Mouse (Mus musculus) megakaryocyte, adult 5-6 weeks (primary cell): Measurements from ENCODE around the gene Cyba. TPM values are rescaled to one million over a fixed set of nuclear protein-coding genes. Genes with fewer than 3 reads are reported as not detected.

Source experiments
- ATAC-seq: 2 replicates; pipeline ENCODE4 v1.8.0; 2016; ENCODE audit warnings: mild to moderate bottlenecking, inconsistent platforms; ENCODE audit not compliant: poor library complexity, severe bottlenecking
- total RNA-seq, 2 experiments: library from RNA; stranded (forward) in 1 of 2; stranded (reverse) in 1 of 2; fragments of 153-499, 151-499 nt in 1 of 2; fragments of 221-1000, 200-1000 nt in 1 of 2; gene quantifications; 2 replicates each; pipeline versions ENCODE4 v1.2.3 to v1.2.4; 2015 to 2017

Gene Cyba
- total RNA-seq, 2 experiments from 2014 or later = 337 to 634 TPM

- no peak for ATAC-seq
Measured at GRCm38 (mm10) chr8:122452154-122452553, 19.4 kb upstream of the Cyba start.

DNA sequence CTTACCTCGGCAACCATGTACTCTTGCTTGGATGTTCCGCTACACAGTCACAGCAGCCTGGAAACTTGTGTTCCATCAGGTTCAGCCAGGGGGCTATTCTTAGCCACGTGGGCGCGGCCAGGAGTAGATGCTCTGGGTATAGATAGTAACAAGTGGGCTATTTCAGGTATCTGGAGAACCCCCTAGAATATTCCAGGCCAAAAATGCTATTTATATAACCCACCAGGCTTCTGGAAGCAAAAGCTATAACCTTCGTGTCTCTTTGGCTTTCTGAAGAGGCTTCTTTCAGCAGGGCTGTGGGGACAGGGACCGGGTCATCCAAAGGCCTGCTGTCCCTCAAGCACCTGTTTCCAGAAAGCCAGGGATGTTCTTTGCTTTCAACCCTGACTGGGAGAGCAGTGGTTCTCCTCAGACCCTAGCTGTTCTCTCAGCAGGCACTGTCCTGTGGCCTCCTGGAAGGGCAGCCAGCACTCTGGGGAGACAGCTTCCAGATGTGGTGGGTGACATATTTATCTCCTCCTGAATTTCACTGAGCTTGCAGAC, 18.5 kb upstream of the Cyba start:
- ATAC-seq = no peak

DNA sequence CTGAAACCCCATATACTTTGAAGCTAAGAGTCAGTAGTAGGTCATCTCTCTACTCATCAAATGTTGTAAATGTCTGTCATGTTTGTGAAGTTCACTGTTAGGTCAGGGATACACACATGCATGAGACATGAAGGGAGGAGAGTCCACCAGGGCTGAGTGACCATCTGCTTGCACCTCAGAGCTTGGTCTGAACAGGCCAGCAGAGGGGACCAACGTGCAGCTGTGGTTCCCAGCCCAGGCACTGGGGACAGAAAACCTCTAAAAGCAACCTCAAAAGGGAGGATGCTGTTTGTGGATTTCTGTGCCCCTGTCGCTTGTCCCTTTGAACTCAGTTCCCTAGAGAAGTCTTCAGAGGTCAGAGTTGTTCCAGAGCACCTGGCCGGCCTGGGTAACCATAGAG, 12.5 kb upstream of the Cyba start:
- no peak for ATAC-seq

DNA sequence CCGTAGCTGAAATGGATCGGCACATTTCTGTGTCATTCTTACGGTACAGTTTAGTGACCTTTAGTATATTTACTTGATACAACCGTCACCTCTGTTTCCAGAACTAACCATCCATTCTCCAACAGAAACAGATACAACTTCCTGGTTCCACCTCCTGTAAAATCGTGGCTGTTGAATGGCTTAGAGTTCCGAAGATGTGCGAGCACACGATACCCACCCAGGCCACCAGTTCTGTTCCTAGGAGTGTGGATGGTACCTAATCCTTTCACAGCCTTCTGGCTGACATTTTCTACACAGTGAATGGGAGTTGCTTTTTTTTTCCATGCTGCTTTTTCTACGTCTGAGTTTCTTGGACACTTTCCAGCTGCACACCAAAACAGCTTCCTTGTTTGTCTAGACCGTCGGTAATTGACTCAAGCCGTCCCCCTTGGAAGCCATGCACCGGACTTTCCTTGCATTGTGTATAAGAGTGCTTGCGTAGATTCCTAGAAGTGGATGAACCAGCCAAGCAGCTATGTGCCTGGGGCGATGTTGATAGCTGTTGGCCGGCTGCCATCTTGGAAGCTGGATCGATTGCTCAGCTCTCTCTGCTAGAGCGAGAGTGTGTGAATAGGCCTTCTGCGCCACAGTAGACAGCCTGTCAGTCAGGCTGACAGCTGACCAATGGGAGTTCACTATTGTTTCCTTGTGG, 11.5 kb upstream of the Cyba start:
- peak; percentile 43 for ATAC-seq

- ATAC-seq = peak; percentile 91
Measured at GRCm38 (mm10) chr8:122443262-122444006, 10.7 kb upstream of the Cyba start, which contains the start of gene Mvd. Gene Mvd, minus strand, starts transcription at chr8:122443422.

DNA sequence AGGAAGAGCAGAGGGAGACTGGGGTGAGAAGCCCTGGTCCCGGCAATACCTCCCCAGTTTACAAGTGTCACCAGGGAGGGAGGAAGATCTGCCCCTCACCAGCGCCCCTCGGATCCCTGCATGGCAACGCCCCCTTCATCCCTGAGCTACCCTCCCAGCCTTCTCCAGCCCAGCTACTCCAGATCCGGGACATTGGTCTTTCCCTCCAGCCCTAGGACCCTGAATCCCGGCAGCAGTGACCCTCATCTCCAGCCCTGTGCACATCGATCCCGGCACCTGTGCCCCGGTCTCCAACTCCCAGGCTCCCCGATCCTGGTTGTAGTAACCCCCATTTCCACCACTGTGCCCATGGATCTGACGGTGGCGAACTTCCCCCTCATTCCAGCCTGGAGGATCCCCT, 10.1 kb upstream of the Cyba start:
- peak; percentile 2; the same call in 1 of the 2 replicates for ATAC-seq

GRCm38 (mm10) chr8:122442356-122442755, 9.6 kb upstream of the Cyba start:
- ATAC-seq = no peak

DNA sequence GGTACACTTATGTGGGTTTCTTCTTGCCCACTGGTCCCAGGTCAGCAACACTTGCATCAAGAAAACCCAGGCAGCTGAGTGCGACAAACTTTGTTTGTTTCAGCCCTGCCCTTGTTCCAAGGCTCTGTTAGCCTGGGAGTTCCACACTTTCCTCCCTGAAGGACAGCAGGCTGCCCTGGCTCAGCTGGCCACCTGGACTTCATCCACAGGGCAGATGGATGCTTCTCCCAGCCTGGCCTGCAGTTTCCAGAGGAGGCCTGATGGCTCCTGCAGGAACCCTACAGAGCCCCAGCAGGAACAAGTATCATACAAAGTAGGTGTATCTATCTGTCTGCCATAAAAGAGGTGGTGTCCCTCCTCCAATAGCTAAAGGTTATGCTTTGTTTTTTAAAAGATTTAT, 8.6 kb upstream of the Cyba start:
- no peak for ATAC-seq

DNA sequence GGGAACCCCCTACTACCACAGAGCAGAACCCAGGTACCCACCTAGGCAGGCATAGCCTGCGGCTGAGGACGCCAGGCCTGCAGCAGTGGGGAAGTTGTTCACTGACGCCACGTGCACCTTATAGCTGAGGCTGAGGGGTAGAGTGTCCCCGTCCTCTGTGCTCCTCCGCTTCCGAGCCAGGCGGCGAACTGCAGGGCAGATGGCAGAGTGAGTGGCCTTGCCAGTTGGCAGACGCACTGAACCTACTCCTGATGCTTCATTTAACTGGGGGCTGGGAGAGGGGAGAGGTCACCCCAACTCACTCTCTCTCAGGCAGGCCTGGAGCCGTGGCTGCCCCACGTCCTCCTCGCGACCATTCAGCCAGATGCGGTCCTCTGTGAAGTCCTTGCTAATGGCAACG, 6.6 kb upstream of the Cyba start:
- no peak for ATAC-seq

DNA sequence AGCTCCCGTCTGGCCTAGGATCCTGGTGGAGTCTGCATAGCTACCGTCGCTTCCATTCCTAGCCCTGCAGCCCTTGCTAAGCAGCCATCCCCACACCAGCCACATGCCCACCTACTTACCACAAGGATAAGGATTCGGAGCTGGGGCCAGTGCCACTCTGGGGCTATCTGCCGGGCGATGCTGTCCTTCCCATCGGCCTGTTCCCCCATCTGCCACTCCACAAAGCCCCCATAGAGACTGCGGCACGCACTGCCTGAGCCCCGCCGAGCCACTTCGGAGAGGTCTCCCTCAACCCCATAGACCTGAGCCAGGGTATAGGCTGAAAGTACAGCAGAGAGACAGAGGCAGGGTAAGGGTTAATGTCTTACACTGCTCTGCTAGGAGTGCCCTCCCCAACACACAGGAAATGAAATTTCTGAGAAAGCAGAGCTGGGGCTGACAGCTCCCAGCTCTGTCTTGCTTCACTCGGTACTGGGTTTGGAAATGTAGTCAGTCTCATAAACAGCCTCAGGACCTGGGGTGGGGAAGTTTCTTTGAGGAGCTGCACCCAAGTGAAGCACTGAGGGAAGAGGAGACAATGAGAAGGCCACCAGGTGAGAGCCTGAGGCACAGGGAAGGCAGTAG, 5.1 kb upstream of the Cyba start:
- ATAC-seq = peak; percentile 71

GRCm38 (mm10) chr8:122436586-122437125, 3.9 kb upstream of the Cyba start:
- ATAC-seq = peak; percentile 17; the same call in 1 of the 2 replicates

DNA sequence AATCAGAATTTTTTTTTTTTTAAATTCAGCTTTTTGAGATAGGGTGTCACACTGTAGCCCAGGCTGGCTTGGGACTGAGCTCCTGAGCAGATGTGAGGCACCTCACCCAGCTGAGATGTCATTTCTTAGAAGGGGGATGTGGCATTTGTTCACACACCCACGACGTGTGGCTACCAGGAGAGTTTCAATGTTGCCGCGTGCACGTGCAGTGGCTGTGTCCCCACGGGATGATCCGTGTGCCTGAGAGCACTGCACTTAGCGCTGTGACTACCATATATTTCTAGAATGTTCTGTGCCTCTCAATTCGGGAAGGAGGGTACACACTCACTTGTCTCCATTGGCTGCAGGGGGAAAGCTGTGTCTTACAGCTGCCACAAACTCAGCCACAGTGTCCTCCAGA, 3.4 kb upstream of the Cyba start:
- no peak for ATAC-seq

DNA sequence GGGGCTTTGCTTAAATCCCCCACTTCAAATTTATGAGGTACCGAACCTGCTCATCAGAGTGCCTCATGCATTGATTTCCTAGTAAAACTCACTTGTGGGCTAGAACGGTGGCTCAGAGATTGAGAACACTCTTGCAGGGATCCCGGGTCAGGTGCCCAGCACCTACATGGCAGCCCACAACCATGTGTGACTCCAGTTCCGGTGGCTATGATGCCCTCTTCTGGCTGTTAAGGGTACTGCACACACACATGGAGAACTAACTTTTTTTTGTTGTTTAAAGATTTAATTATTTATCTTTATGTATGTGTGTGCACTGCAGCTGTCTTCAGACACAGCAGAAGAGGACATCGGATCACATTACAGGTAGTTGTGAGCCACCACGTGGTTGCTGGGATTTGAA, 2.6 kb upstream of the Cyba start:
- no peak for ATAC-seq

- 0 out of 2 replicates have a peak, but pooled peaks have one; percentile 2 for ATAC-seq
Measured at GRCm38 (mm10) chr8:122433269-122433905, 657 bp upstream of the Cyba start.

- no peak for ATAC-seq
Measured at GRCm38 (mm10) chr8:122431694-122432442, 862 bp downstream of the Cyba start.

GRCm38 (mm10) chr8:122430646-122431045, 2.1 kb downstream of the Cyba start:
- no peak for ATAC-seq

DNA sequence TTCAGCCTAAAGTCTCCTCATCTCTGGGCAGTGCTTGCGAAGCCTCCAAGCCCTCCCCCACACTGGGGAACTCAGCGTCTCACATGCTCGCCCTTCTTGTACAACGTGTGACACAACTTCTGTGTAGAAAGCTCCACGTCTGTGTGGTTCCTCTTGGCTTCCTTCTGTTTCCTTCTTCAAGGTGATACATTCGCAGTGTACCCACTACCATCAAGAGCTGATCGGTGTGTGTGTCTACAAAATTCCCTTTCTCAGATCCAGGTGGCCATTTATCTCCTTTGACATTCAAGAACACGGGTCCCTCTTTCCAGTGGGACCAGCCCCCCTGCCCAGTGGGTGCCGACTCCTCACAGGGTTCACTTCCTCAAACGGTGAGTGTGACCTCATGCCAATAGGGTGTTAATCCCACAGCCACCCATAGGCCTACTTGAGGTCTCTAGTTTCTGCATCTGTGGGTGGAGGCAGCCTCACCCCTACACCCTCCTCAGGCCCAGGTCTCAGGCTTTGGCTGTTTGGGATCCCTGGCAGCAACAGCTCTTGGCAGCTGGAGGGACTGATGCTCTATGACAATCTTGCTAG, 2.6 kb downstream of the Cyba start:
- ATAC-seq = peak; percentile 78

DNA sequence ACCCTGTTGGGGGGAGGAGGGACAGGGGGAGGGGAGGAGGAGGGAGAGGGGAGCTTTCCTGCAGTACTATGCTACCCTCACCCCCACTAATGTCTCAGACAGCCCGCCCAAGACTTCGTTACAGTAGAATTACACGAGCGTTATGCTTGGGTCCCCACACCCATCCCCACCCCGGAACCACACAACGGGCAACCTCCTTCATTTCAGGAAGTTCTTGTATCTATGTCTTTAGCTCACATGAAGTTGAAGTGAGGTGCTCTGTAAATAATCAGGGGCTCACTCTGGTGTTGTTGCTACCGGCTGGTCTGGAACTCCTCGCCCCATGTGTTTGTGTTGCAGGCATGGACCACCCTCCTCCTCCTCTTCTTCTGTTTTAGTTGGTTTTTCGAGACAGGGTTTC, 4.6 kb downstream of the Cyba start:
- no peak for ATAC-seq

DNA sequence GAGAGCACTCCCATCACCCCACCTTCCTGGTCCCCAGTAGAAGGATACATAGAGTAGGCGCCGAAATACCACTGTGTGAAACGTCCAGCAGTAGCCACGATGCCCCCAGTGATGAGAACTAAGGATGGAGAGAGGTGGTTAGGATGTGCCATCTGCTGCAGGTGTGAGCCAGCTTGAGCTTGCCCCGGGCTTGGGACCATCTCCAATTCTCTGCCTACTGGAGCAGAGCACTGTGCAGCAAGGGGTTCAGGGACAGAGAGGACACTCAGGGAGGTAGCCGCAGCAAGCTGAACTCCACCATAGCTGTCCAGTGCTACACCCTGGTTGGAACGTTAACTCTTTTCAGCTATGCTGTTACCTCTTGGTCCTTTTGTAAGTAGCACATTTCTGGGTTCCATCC, 5.1 kb downstream of the Cyba start:
- no peak for ATAC-seq

DNA sequence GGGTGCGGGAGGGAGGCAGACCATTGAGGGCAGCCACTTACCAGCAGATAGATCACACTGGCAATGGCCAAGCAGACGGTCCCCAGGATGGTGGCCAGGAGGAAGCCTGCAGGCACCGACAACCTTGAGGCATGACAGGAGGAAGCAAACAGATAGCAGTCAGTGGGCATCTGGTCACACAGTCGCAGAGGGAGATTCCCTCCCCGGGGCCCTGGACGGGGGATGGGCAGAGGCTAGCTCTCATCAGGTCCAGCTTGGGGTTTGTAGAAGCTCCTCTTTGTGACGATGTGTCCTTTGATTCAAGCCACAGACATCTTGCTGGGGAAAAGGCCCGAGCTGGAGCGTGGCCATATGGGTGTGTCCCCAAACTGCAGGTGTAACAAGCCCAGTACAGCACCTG, 6.6 kb downstream of the Cyba start:
- ATAC-seq = no peak
